Mouse (Mus musculus) kidney, adult 2 months (tissue): ENCODE data around the gene Avil.

ENCODE experiments used
- CTCF ChIP-seq: fragments of 200-500 bp; conservative IDR thresholded peaks from 2 replicates; pipeline ENCODE4 v1.5.1; 2011; ENCODE audit warnings: low read depth, mild to moderate bottlenecking, control low read depth, low read length, moderate library complexity, mixed read lengths; ENCODE audit not compliant: insufficient read depth, insufficient read length
- POLR2A ChIP-seq: fragments of 200-500 bp; IDR thresholded peaks from one replicate; pipeline ENCODE4 v1.6.1; 2011; ENCODE audit warnings: low read depth, low read length, control low read depth

DNA sequence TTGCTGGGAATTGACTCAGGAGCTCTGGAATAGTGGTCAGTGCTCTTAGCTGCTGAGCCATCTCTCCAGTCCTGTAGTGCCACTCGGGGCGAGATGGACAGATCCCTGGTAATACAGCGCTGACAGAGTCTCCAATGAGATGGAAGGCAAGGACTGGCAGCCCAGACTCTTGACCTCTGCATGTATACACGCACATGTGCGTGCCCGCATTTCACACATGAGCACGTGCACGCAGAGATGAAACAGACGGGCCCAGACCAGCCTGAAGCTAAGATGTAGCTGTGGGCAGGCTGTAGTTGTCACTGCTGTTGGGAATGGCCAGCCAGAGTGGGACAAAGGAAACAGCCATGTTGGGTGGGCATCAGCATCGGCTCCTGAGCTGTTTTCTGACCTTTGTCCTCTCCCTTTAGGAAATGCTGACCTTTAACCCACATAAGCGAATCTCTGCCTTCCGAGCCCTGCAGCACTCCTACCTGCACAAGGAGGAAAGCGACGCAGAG, 66.1 kb downstream of the Avil start:
- no peak for TF ChIP-seq POLR2A
- TF ChIP-seq CTCF = no peak
